In genomic region chr9:58565945-58566344, GRCm38 (mm10) we compare ENCODE assay signal across 1 mouse cellular context. TPM values are rescaled to one million over a fixed set of nuclear protein-coding genes. Genes with fewer than 3 reads are reported as not detected.
"Had no signal": no experiment of that assay in that cellular context is flagged by ENCODE, and none has a peak within 500 bp of the region (broad histone marks: within the 10 kb centered on the region; RNA-seq: fewer than 3 reads in every experiment).

No protein-coding gene starts in this region.

RNA-seq across cellular contexts. Expression of gene Cd276, which starts 10.7 kb away (rescaled TPM):
- total RNA-seq: granulocyte monocyte progenitor cell, adult 5-6 weeks had no signal
